Mouse (Mus musculus) liver, embryonic 14.5 days (tissue): ENCODE results near the gene Mcoln2. TPM values are rescaled to one million over a fixed set of nuclear protein-coding genes. Genes with fewer than 3 reads are reported as not detected.

ENCODE experiments used
- ATAC-seq: fragments of 200-750 bp; cut with Nextera tagmentation; 2 replicates; pipeline ENCODE4 v1.8.0; 2017; ENCODE audit warnings: moderate number of reproducible peaks, mild to moderate bottlenecking, moderate library complexity; ENCODE audit not compliant: insufficient read depth
- DNase-seq, 3 experiments: peaks; one replicate each; pipeline ENCODE4 v3.0.0-alpha.2; 2012 to 2013; ENCODE audit warnings: low read depth in 3 of 3, low spot score in 3 of 3
- H3K27ac ChIP-seq: fragments of 300-500 bp; sonication (generic); 2 replicates; pipeline ENCODE4 v1.5.1; 2014; ENCODE audit warnings: moderate library complexity, mild to moderate bottlenecking, control low read depth, inconsistent platforms
- H3K27me3 ChIP-seq: fragments of 300-500 bp; sonication (generic); 2 replicates; pipeline ENCODE4 v1.6.1; 2014; ENCODE audit warnings: mild to moderate bottlenecking, low read length, moderate library complexity; ENCODE audit not compliant: control insufficient read depth, insufficient read depth
- H3K36me3 ChIP-seq: fragments of 300-500 bp; sonication (generic); replicated peaks from 2 replicates; pipeline ENCODE4 v1.6.1; 2014; ENCODE audit warnings: low read depth; ENCODE audit not compliant: control insufficient read depth, insufficient read depth
- H3K4me1 ChIP-seq, 2 experiments: fragments of 200-500 bp in 1 of 2; fragments of 300-500 bp in 1 of 2; sonication (generic) in 1 of 2; replicated peaks; 2 replicates each; pipeline ENCODE4 v1.6.1; 2012 to 2014; ENCODE audit warnings: antibody characterized with exemption in 1 of 2, inconsistent platforms in 1 of 2, low read length in 1 of 2; ENCODE audit not compliant: control insufficient read depth in 2 of 2, insufficient read depth in 2 of 2
- H3K4me2 ChIP-seq: fragments of 300-500 bp; sonication (generic); 2 replicates; pipeline ENCODE4 v1.6.1; 2014; ENCODE audit warnings: low read depth, mild to moderate bottlenecking, control low read depth, moderate library complexity
- H3K4me3 ChIP-seq, 2 experiments: fragments of 200-500 bp in 1 of 2; fragments of 300-500 bp in 1 of 2; sonication (generic) in 1 of 2; 2 replicates each; pipeline ENCODE4 v1.5.1; 2012 to 2014; ENCODE audit warnings: low read depth in 2 of 2, low read length in 2 of 2, mild to moderate bottlenecking in 2 of 2, control low read depth in 1 of 2, inconsistent platforms in 1 of 2, moderate library complexity in 1 of 2; ENCODE audit not compliant: insufficient read depth in 1 of 2
- H3K9ac ChIP-seq: fragments of 300-500 bp; sonication (generic); replicated peaks from 2 replicates; pipeline ENCODE4 v1.6.1; 2014; ENCODE audit warnings: mild to moderate bottlenecking, control low read depth, moderate library complexity
- H3K9me3 ChIP-seq: fragments of 300-500 bp; sonication (generic); 2 replicates; pipeline ENCODE4 v1.6.1; 2016; ENCODE audit warnings: low read length, mixed read lengths; ENCODE audit not compliant: control insufficient read depth
- CTCF ChIP-seq: IDR thresholded peaks from 2 replicates; pipeline ENCODE4 v1.5.1; 2016; ENCODE audit warnings: antibody characterized with exemption, low read depth, control low read depth
- EP300 ChIP-seq: IDR thresholded peaks from 2 replicates; pipeline ENCODE4 v1.6.1; 2016; ENCODE audit warnings: antibody characterized with exemption, low read depth
- WGBS: fragments of 180-500 bp; shearing (Covaris S2); extraction: QIAGEN DNeasy Blood & Tissue Kit; methylation state at CpG from one replicate; pipeline ENCODE4 v1.1.7; 2014; ENCODE audit not compliant: insufficient replicate concordance; 5-methylcytosine and 5-hydroxymethylcytosine counted together
- polyA plus RNA-seq, 2 experiments: library from polyadenylated mRNA; depleted of rRNA in 1 of 2; stranded (reverse) in 1 of 2; unstranded in 1 of 2; fragments of >200 nt; fragmentation: Nextera tagmentation in 1 of 2; extraction: Ambion mirVana in 1 of 2; gene quantifications; 2 replicates each; pipeline versions ENCODE4 v1.2.1 to v1.2.3; 2012 to 2014

Gene Mcoln2
- polyA plus RNA-seq, 2 experiments = 5.5 to 5.9 TPM

GRCm38 (mm10) chr3:146192507-146192906, 42.9 kb downstream of the Mcoln2 start:
- no peak for DNase-seq
- no peak overlapping the region for H3K4me3 ChIP-seq
- no peak overlapping the region for H3K4me2 ChIP-seq
- WGBS = 61% methylated on average over 1 of the region's 1 CpGs
- H3K9ac ChIP-seq = no peak overlapping the region
- ATAC-seq = no peak
- H3K9me3 ChIP-seq = no peaks in the 10 kb centered on the region
- TF ChIP-seq EP300 (no peak), CTCF (no peak)
- H3K27ac ChIP-seq = no peak overlapping the region
- H3K4me1 ChIP-seq = no peaks in the 10 kb centered on the region
- no peaks in the 10 kb centered on the region for H3K27me3 ChIP-seq
- H3K36me3 ChIP-seq = no peaks in the 10 kb centered on the region

- TF ChIP-seq CTCF = no peak
- no peak for TF ChIP-seq EP300
Measured at GRCm38 (mm10) chr3:146195153-146195552, 45.5 kb downstream of the Mcoln2 start.

GRCm38 (mm10) chr3:146196301-146196700, 46.7 kb downstream of the Mcoln2 start:
- TF ChIP-seq CTCF (no peak), EP300 (no peak)
- H3K4me3 ChIP-seq = no peak overlapping the region
- 38% methylated on average over 6 of the region's 6 CpGs for WGBS
- H3K9me3 ChIP-seq = no peaks in the 10 kb centered on the region
- H3K27me3 ChIP-seq = no peaks in the 10 kb centered on the region
- no peak overlapping the region for H3K4me2 ChIP-seq
- H3K9ac ChIP-seq = no peak overlapping the region
- H3K27ac ChIP-seq = no peak overlapping the region
- ATAC-seq (no peak), DNase-seq (no peak)
- H3K36me3 ChIP-seq = no peaks in the 10 kb centered on the region
- no peaks in the 10 kb centered on the region for H3K4me1 ChIP-seq

More at GRCm38 (mm10) chr3:146195153-146195552, 45.5 kb downstream of the Mcoln2 start:
- Histone ChIP-seq H3K9ac (no peak overlapping the region), H3K4me3 (no peak overlapping the region), H3K36me3 (no peaks in the 10 kb centered on the region), H3K27me3 (no peaks in the 10 kb centered on the region), H3K4me1 (no peaks in the 10 kb centered on the region), H3K9me3 (no peaks in the 10 kb centered on the region), H3K27ac (no peak overlapping the region), H3K4me2 (no peak overlapping the region)
- no peak for ATAC-seq
- no peak for DNase-seq
- 59% methylated on average over 5 of the region's 5 CpGs for WGBS

GRCm38 (mm10) chr3:146196780-146197743, 47.4 kb downstream of the Mcoln2 start:
- DNase-seq = no peak
- H3K4me3 ChIP-seq = no peak overlapping the region
- H3K4me2 ChIP-seq = no peak overlapping the region
- H3K36me3 ChIP-seq = no peaks in the 10 kb centered on the region
- WGBS = 64% methylated on average over 17 of the region's 17 CpGs
- no peaks in the 10 kb centered on the region for H3K4me1 ChIP-seq
- H3K27me3 ChIP-seq = no peaks in the 10 kb centered on the region
- ATAC-seq = peak; percentile 23; the same call in 1 of the 2 replicates
- TF ChIP-seq EP300 (no peak), CTCF (no peak)
- H3K27ac ChIP-seq = no peak overlapping the region
- no peak overlapping the region for H3K9ac ChIP-seq
- no peaks in the 10 kb centered on the region for H3K9me3 ChIP-seq

- WGBS = 60% methylated on average over 12 of the region's 12 CpGs
- no peak for DNase-seq
- no peak overlapping the region for H3K4me2 ChIP-seq
- H3K4me1 ChIP-seq = no peaks in the 10 kb centered on the region
- H3K27me3 ChIP-seq = no peaks in the 10 kb centered on the region
- H3K4me3 ChIP-seq = no peak overlapping the region
- ATAC-seq = no peak
- no peaks in the 10 kb centered on the region for H3K9me3 ChIP-seq
- no peak overlapping the region for H3K9ac ChIP-seq
- H3K36me3 ChIP-seq = no peaks in the 10 kb centered on the region
- TF ChIP-seq EP300 = no peak
- no peak for TF ChIP-seq CTCF
- H3K27ac ChIP-seq = no peak overlapping the region
Measured at GRCm38 (mm10) chr3:146197785-146198184, 48.2 kb downstream of the Mcoln2 start.
